Mouse (Mus musculus) heart, adult 2 months (tissue): Measurements from ENCODE around the gene Cap1. TPM values are rescaled to one million over a fixed set of nuclear protein-coding genes. Genes with fewer than 3 reads are reported as not detected.
"Not testable (repeated sequence)": the region's sequence is repeated elsewhere in the genome, so short reads cannot be mapped to it uniquely, and the experiment has no call there.

Experiments
- DNase-seq, 2 experiments: peaks; one replicate each; pipeline ENCODE4 v3.0.0; 2021
- H3K27ac ChIP-seq: fragments of 200-600 bp; 2 replicates; pipeline ENCODE4 v1.8.1; 2022
- H3K27me3 ChIP-seq: fragments of 200-500 bp; 2 replicates; pipeline ENCODE4 v1.6.1; 2012; ENCODE audit warnings: mild to moderate bottlenecking, low read length, inconsistent platforms, mixed read lengths; ENCODE audit not compliant: control insufficient read depth, insufficient read depth
- H3K36me3 ChIP-seq: fragments of 200-500 bp; 2 replicates; pipeline ENCODE4 v1.6.1; 2012; ENCODE audit warnings: low read length, inconsistent platforms; ENCODE audit not compliant: control insufficient read depth, insufficient read depth
- H3K4me1 ChIP-seq: fragments of 200-500 bp; 2 replicates; pipeline ENCODE4 v1.6.1; 2011; ENCODE audit warnings: low read length; ENCODE audit not compliant: control insufficient read depth, insufficient read depth
- H3K4me3 ChIP-seq: fragments of 200-600 bp; 2 replicates; pipeline ENCODE4 v1.8.1; 2022
- H3K79me2 ChIP-seq: fragments of 200-500 bp; replicated peaks from 2 replicates; pipeline ENCODE4 v1.6.1; 2012; ENCODE audit warnings: mild to moderate bottlenecking, inconsistent platforms, low read length, moderate library complexity, mixed read lengths; ENCODE audit not compliant: control insufficient read depth, insufficient read depth
- H3K9ac ChIP-seq: fragments of 200-500 bp; 2 replicates; pipeline ENCODE4 v1.6.1; 2012; ENCODE audit warnings: low read depth, mild to moderate bottlenecking, control low read depth, inconsistent platforms, low read length, mixed read lengths
- CTCF ChIP-seq: fragments of 200-600 bp; IDR thresholded peaks from 2 replicates; pipeline ENCODE4 v1.8.1; 2022; ENCODE audit warnings: antibody characterized with exemption, mild to moderate bottlenecking, moderate library complexity
- EP300 ChIP-seq: fragments of 200-500 bp; IDR thresholded peaks from 2 replicates; pipeline ENCODE4 v1.6.1; 2011; ENCODE audit warnings: low read depth, low read length, control low read depth; ENCODE audit not compliant: insufficient read depth
- POLR2A ChIP-seq: fragments of 200-500 bp; IDR thresholded peaks from 2 replicates; pipeline ENCODE4 v1.6.1; 2011; ENCODE audit warnings: mild to moderate bottlenecking, low read depth, low read length, control low read depth; ENCODE audit not compliant: insufficient read depth
- WGBS: fragments of 180-500 bp; shearing (Covaris S2); methylation state at CpG from one replicate; pipeline ENCODE4 v1.1.7; 2018; 5-methylcytosine and 5-hydroxymethylcytosine counted together
- intact Hi-C: fragments of 180-260 bp; cut with DNase I; formaldehyde crosslinking; loops from one replicate; pipeline ENCODE4 v1.15.1; 2025
- polyA plus RNA-seq: library from polyadenylated mRNA; depleted of rRNA; stranded (reverse); fragments of >200 nt; gene quantifications from 2 replicates; pipeline ENCODE4 v1.2.3, GENCODE M21; 2012
- total RNA-seq, 2 experiments: library from RNA; stranded (reverse); gene quantifications; 2 replicates each; pipeline ENCODE4 v1.2.3; 2021

Cap1 gene
- total and polyA plus RNA-seq, 3 experiments, result 38.3 to 53.4 (median 48.4) TPM

GRCm38 (mm10) chr4:122835530-122836402 lies 50.1 kb downstream of the Cap1 start, which contains the start of gene Ppt1:
Gene Ppt1, plus strand, starts transcription at chr4:122836242.
- Histone ChIP-seq H3K4me1 (peaks cover 4% of the 10 kb centered on the region), H3K9ac (peak within 1 kb of the TSS; percentile 90), H3K36me3 (peaks cover 6% of the 10 kb centered on the region; the same call in 1 of the 2 replicates), H3K4me3 (peak within 1 kb of the TSS; percentile 63), H3K27me3 (no peaks in the 10 kb centered on the region), H3K79me2 (no peaks in the 10 kb centered on the region), H3K27ac (peak within 1 kb of the TSS; percentile 52)
- intact Hi-C loops, result loop anchor here (5.0 kb wide), 1 partner anchor 47 kb away; no protein-coding TSS in a partner anchor
- TF ChIP-seq CTCF (peak; percentile 60), POLR2A (peak; percentile 77), EP300 (peak; percentile 27; the same call in 1 of the 2 replicates)
- peak; percentile 87 for DNase-seq
- 4% methylated on average over 31 of the region's 31 CpGs for whole genome bisulfite sequencing

GRCm38 (mm10) chr4:122831888-122832287 lies 54.0 kb downstream of the Cap1 start:
- DNase-seq, result no peak
- no peak for TF ChIP-seq POLR2A
- TF ChIP-seq CTCF, result no peak
- no peak for TF ChIP-seq EP300
- H3K4me3 ChIP-seq, result no peak overlapping the region
- no peaks in the 10 kb centered on the region for H3K4me1 ChIP-seq
- intact Hi-C loops, result no loop called here
- 72% methylated on average over 1 of the region's 1 CpGs for WGBS
- no peaks in the 10 kb centered on the region for H3K36me3 ChIP-seq
- no peaks in the 10 kb centered on the region for H3K79me2 ChIP-seq
- no peak overlapping the region for H3K9ac ChIP-seq
- H3K27ac ChIP-seq, result no peak overlapping the region
- H3K27me3 ChIP-seq, result no peaks in the 10 kb centered on the region

GRCm38 (mm10) chr4:122829339-122829738 lies 56.5 kb downstream of the Cap1 start:
- 82% methylated on average over 6 of the region's 6 CpGs for WGBS
- no peak overlapping the region for H3K27ac ChIP-seq
- intact Hi-C loops, result no loop called here
- H3K36me3 ChIP-seq, result no peaks in the 10 kb centered on the region
- no peaks in the 10 kb centered on the region for H3K79me2 ChIP-seq
- H3K4me1 ChIP-seq, result no peaks in the 10 kb centered on the region
- H3K27me3 ChIP-seq, result no peaks in the 10 kb centered on the region
- TF ChIP-seq EP300 (no peak), CTCF (no peak), POLR2A (no peak)
- H3K9ac ChIP-seq, result no peak overlapping the region
- H3K4me3 ChIP-seq, result no peak overlapping the region
- DNase-seq, result no peak

GRCm38 (mm10) chr4:122827651-122828050 lies 58.2 kb downstream of the Cap1 start:
- H3K27ac ChIP-seq, result no peak overlapping the region
- no peaks in the 10 kb centered on the region for H3K4me1 ChIP-seq
- no peaks in the 10 kb centered on the region for H3K36me3 ChIP-seq
- DNase-seq, result no peak
- intact Hi-C loops, result no loop called here
- no peaks in the 10 kb centered on the region for H3K79me2 ChIP-seq
- no peak overlapping the region for H3K4me3 ChIP-seq
- H3K9ac ChIP-seq, result no peak overlapping the region
- TF ChIP-seq CTCF (no peak), EP300 (no peak), POLR2A (no peak)
- H3K27me3 ChIP-seq, result no peaks in the 10 kb centered on the region

- 21% methylated on average over 10 of the region's 10 CpGs for WGBS
- DNase-seq, H3K27me3 ChIP-seq, H3K36me3 ChIP-seq, H3K4me1 ChIP-seq, H3K79me2 ChIP-seq, intact Hi-C loops, H3K4me3 ChIP-seq, H3K27ac ChIP-seq, H3K9ac ChIP-seq: not testable (repeated sequence)
These were observed 64.9 kb downstream of the Cap1 start for GRCm38 (mm10) chr4:122820941-122821340.

GRCm38 (mm10) chr4:122816202-122816601 lies 69.7 kb downstream of the Cap1 start:
- H3K4me1 ChIP-seq, result no peaks in the 10 kb centered on the region
- no peak overlapping the region for H3K4me3 ChIP-seq
- 81% methylated on average over 1 of the region's 1 CpGs for WGBS
- no peak overlapping the region for H3K27ac ChIP-seq
- intact Hi-C loops, result no loop called here
- H3K27me3 ChIP-seq, result no peaks in the 10 kb centered on the region
- H3K79me2 ChIP-seq, result no peaks in the 10 kb centered on the region
- H3K36me3 ChIP-seq, result no peaks in the 10 kb centered on the region
- no peak for DNase-seq
- H3K9ac ChIP-seq, result no peak overlapping the region
- TF ChIP-seq POLR2A (no peak), EP300 (no peak), CTCF (no peak)
